Mouse (Mus musculus) heart, embryonic 11.5 days (tissue): ENCODE results near the gene Chrna9. TPM values are rescaled to one million over a fixed set of nuclear protein-coding genes. Genes with fewer than 3 reads are reported as not detected.
"Not testable (repeated sequence)": the region's sequence is repeated elsewhere in the genome, so short reads cannot be mapped to it uniquely, and the experiment has no call there.

Experiments
- ATAC-seq: fragments of 200-750 bp; cut with Nextera tagmentation; replicated peaks from 2 replicates; pipeline ENCODE4 v1.8.0; 2017; ENCODE audit warnings: moderate library complexity; ENCODE audit not compliant: insufficient number of reproducible peaks, low FRiP score, low TSS enrichment
- H3K27ac ChIP-seq: fragments of 300-500 bp; sonication (generic); 2 replicates; pipeline ENCODE4 v1.5.1; 2014; ENCODE audit warnings: mild to moderate bottlenecking, low read depth, low read length
- H3K27me3 ChIP-seq: fragments of 300-500 bp; sonication (generic); 2 replicates; pipeline ENCODE4 v1.6.1; 2014; ENCODE audit warnings: mild to moderate bottlenecking, low read length, mixed read lengths; ENCODE audit not compliant: control insufficient read depth, insufficient read depth
- H3K36me3 ChIP-seq: fragments of 300-500 bp; sonication (generic); 2 replicates; pipeline ENCODE4 v1.6.1; 2014; ENCODE audit warnings: mild to moderate bottlenecking, low read length, moderate library complexity, mixed read lengths; ENCODE audit not compliant: control insufficient read depth, insufficient read depth
- H3K4me1 ChIP-seq: fragments of 300-500 bp; sonication (generic); 2 replicates; pipeline ENCODE4 v1.6.1; 2014; ENCODE audit warnings: low read length; ENCODE audit not compliant: control insufficient read depth, insufficient read depth
- H3K4me2 ChIP-seq: fragments of 300-500 bp; sonication (generic); 2 replicates; pipeline ENCODE4 v1.6.1; 2014; ENCODE audit warnings: mild to moderate bottlenecking, moderate library complexity
- H3K4me3 ChIP-seq: fragments of 300-500 bp; sonication (generic); 2 replicates; pipeline ENCODE4 v1.5.1; 2014; ENCODE audit warnings: low read depth, low read length
- H3K9ac ChIP-seq: fragments of 300-500 bp; sonication (generic); 2 replicates; pipeline ENCODE4 v1.6.1; 2014; ENCODE audit warnings: mild to moderate bottlenecking, low read depth, low read length, moderate library complexity
- H3K9me3 ChIP-seq: fragments of 300-500 bp; sonication (generic); replicated peaks from 2 replicates; pipeline ENCODE4 v1.6.1; 2016; ENCODE audit warnings: low read length; ENCODE audit not compliant: control insufficient read depth
- WGBS: fragments of 180-500 bp; shearing (Covaris S2); extraction: QIAGEN DNeasy Blood & Tissue Kit; methylation state at CpG from one replicate; pipeline ENCODE4 v1.1.7; 2014; ENCODE audit not compliant: insufficient replicate concordance; 5-methylcytosine and 5-hydroxymethylcytosine counted together
- polyA plus RNA-seq: library from polyadenylated mRNA; unstranded; fragments of >200 nt; fragmentation: Nextera tagmentation; extraction: Ambion mirVana; gene quantifications from 2 replicates; pipeline ENCODE4 v1.2.1, GENCODE M21; 2014

The Chrna9 gene
- polyA plus RNA-seq, 1 experiment from 2014 or later = not detected

- H3K36me3 ChIP-seq = no peaks in the 10 kb centered on the region
- H3K4me3 ChIP-seq = no peak overlapping the region
- no peak overlapping the region for H3K27ac ChIP-seq
- no peaks in the 10 kb centered on the region for H3K9me3 ChIP-seq
- ATAC-seq = no peak
- no peaks in the 10 kb centered on the region for H3K27me3 ChIP-seq
- 57% methylated on average over 2 of the region's 2 CpGs for WGBS
- H3K9ac ChIP-seq = no peak overlapping the region
- H3K4me1 ChIP-seq = no peaks in the 10 kb centered on the region
- H3K4me2 ChIP-seq = no peak overlapping the region
These were observed 38.5 kb downstream of the Chrna9 start for GRCm38 (mm10) chr5:65973189-65973588.

- Histone ChIP-seq H3K36me3 (no peaks in the 10 kb centered on the region), H3K4me3 (no peak overlapping the region), H3K9ac (no peak overlapping the region), H3K4me2 (no peak overlapping the region), H3K4me1 (no peaks in the 10 kb centered on the region), H3K27me3 (no peaks in the 10 kb centered on the region), H3K27ac (no peak overlapping the region), H3K9me3 (no peaks in the 10 kb centered on the region)
- ATAC-seq = no peak
- 82% methylated on average over 13 of the region's 13 CpGs for WGBS
These were observed 41.0 kb downstream of the Chrna9 start for GRCm38 (mm10) chr5:65975731-65976130.

GRCm38 (mm10) chr5:65986426-65986825 is 51.7 kb downstream of the Chrna9 start:
- Histone ChIP-seq H3K9me3 (no peaks in the 10 kb centered on the region), H3K4me3 (no peak overlapping the region), H3K9ac (no peak overlapping the region), H3K4me1 (no peaks in the 10 kb centered on the region), H3K27me3 (no peaks in the 10 kb centered on the region), H3K36me3 (no peaks in the 10 kb centered on the region), H3K27ac (no peak overlapping the region), H3K4me2 (no peak overlapping the region)
- ATAC-seq = no peak
- WGBS = 81% methylated on average over 5 of the region's 5 CpGs

- ATAC-seq, H3K4me2 ChIP-seq, H3K4me3 ChIP-seq, H3K4me1 ChIP-seq, H3K36me3 ChIP-seq, H3K27me3 ChIP-seq, H3K9ac ChIP-seq, H3K27ac ChIP-seq, H3K9me3 ChIP-seq: not testable (repeated sequence)
- 68% methylated on average over 3 of the region's 3 CpGs for WGBS
These were observed 52.3 kb downstream of the Chrna9 start for GRCm38 (mm10) chr5:65987004-65987403.

GRCm38 (mm10) chr5:65991191-65991590 is 56.5 kb downstream of the Chrna9 start:
- no peaks in the 10 kb centered on the region for H3K4me1 ChIP-seq
- H3K9ac ChIP-seq = no peak overlapping the region
- H3K27ac ChIP-seq = no peak overlapping the region
- H3K4me2 ChIP-seq = no peak overlapping the region
- ATAC-seq = no peak
- H3K4me3 ChIP-seq = no peak overlapping the region
- no peaks in the 10 kb centered on the region for H3K36me3 ChIP-seq
- no peaks in the 10 kb centered on the region for H3K9me3 ChIP-seq
- H3K27me3 ChIP-seq = no peaks in the 10 kb centered on the region
- WGBS = 59% methylated on average over 2 of the region's 2 CpGs

GRCm38 (mm10) chr5:65994643-65995042 is 59.9 kb downstream of the Chrna9 start:
- 62% methylated on average over 6 of the region's 6 CpGs for WGBS
- no peak overlapping the region for H3K4me3 ChIP-seq
- H3K9ac ChIP-seq = no peak overlapping the region
- no peak overlapping the region for H3K4me2 ChIP-seq
- H3K9me3 ChIP-seq = no peaks in the 10 kb centered on the region
- no peaks in the 10 kb centered on the region for H3K27me3 ChIP-seq
- ATAC-seq = no peak
- no peaks in the 10 kb centered on the region for H3K4me1 ChIP-seq
- H3K36me3 ChIP-seq = no peaks in the 10 kb centered on the region
- no peak overlapping the region for H3K27ac ChIP-seq

- no peaks in the 10 kb centered on the region for H3K36me3 ChIP-seq
- H3K4me1 ChIP-seq = no peaks in the 10 kb centered on the region
- no peak overlapping the region for H3K27ac ChIP-seq
- no peak for ATAC-seq
- H3K27me3 ChIP-seq = no peaks in the 10 kb centered on the region
- no peak overlapping the region for H3K4me3 ChIP-seq
- H3K9me3 ChIP-seq = no peaks in the 10 kb centered on the region
- H3K4me2 ChIP-seq = no peak overlapping the region
- no peak overlapping the region for H3K9ac ChIP-seq
These were observed 63.1 kb downstream of the Chrna9 start for GRCm38 (mm10) chr5:65997813-65998212.

- no peak overlapping the region for H3K4me3 ChIP-seq
- H3K27ac ChIP-seq = no peak overlapping the region
- no peaks in the 10 kb centered on the region for H3K27me3 ChIP-seq
- H3K4me1 ChIP-seq = 0 out of 2 replicates have a peak, but pooled peaks cover 1% of the 10 kb centered on the region
- no peak overlapping the region for H3K4me2 ChIP-seq
- no peaks in the 10 kb centered on the region for H3K9me3 ChIP-seq
- WGBS = 74% methylated on average over 7 of the region's 7 CpGs
- no peak for ATAC-seq
- no peak overlapping the region for H3K9ac ChIP-seq
- H3K36me3 ChIP-seq = no peaks in the 10 kb centered on the region
These were observed 64.4 kb downstream of the Chrna9 start for GRCm38 (mm10) chr5:65999106-65999505.

GRCm38 (mm10) chr5:66000074-66000473 is 65.4 kb downstream of the Chrna9 start:
- 71% methylated on average over 7 of the region's 7 CpGs for WGBS
- Histone ChIP-seq H3K27ac (no peak overlapping the region), H3K27me3 (no peaks in the 10 kb centered on the region), H3K4me3 (no peak overlapping the region), H3K9me3 (no peaks in the 10 kb centered on the region), H3K4me1 (peaks cover 10% of the 10 kb centered on the region; the same call in 1 of the 2 replicates), H3K36me3 (no peaks in the 10 kb centered on the region), H3K9ac (no peak overlapping the region), H3K4me2 (no peak overlapping the region)
- no peak for ATAC-seq
